Mouse (Mus musculus): ENCODE results near the gene Myadml2. TPM values are rescaled to one million over a fixed set of nuclear protein-coding genes. Genes with fewer than 3 reads are reported as not detected.
A peak's percentile ranks its signal among the peaks of the same experiment; 100 is the strongest.
"Not testable (repeated sequence)": the region's sequence is repeated elsewhere in the genome, so short reads cannot be mapped to it uniquely, and the experiment has no call there.

Gene Myadml2
- total RNA-seq, 2 experiments from 2014 or later = 3.9 to 8.7 TPM

DNA sequence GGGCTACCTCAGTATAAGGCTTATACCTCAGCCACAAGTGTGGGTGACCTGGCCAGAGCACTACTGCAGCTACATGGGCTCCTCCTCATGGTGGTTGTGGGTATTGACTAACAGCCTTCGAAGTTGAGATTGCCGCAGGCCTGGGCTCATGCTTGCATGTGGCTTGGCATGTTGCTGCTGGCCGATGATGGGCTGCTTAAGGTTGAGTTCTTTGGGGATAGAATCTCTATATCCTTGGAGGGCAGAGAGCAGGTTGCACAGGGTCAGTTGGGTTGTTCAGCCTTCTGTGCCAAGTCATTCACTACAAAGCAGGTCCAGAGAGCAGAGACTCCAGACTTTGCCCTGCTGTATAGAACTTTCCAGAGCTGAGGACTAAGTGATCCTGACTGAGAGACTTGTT lies 32.0 kb upstream of the Myadml2 start:
- H3K4me3 ChIP-seq = no peak overlapping the region
- no peak for DNase-seq (ENCODE audit: low spot score in 2 of 2)
- TF ChIP-seq CTCF (conservative IDR thresholded peaks at IDR 0.05) = peak; percentile 69
- no peak overlapping the region for H3K27ac ChIP-seq

DNA sequence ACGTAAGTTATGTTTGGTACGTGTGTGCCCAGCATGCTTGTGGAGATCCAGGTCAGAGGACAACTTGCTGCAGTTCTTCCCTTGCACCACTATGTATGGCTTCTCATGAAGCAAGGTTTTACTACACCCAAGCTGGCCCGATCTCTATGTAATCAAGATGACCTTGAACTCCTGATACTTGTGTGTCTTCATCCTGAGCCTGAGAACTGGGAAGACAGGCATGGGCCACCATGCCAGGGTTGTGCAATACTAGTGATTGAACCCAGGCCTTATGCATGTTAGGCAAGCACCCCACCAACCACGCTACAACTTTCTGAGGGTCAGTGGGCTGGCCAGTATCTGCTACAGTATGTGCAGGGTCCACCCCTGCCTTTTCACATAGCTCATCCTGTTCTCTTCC lies 29.0 kb upstream of the Myadml2 start:
- TF ChIP-seq CTCF (conservative IDR thresholded peaks at IDR 0.05) = no peak
- H3K27ac ChIP-seq = no peak overlapping the region
- H3K4me3 ChIP-seq = no peak overlapping the region
- DNase-seq (ENCODE audit: low spot score in 2 of 2) = no peak

DNA sequence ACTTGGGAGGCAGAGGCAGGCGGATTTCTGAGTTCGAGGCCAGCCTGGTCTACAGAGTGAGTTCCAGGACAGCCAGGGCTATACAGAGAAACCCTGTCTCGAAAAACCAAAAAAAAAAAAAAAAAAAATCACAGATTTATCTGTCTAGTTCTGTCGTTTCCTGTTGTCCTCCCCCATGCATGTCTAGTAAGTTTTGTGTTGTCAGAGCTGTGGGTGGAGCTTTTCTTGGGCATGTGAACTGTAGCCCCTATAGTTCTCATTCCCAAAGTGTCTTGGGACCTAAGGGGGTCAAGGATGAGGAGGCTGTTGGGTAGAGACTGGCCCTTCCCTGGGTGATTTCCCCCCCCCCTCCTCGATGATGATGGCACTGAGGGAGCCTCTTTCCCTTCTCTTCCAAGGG lies 27.9 kb upstream of the Myadml2 start:
- not testable (repeated sequence) for H3K27ac ChIP-seq; DNase-seq (ENCODE audit: low spot score in 2 of 2); H3K4me3 ChIP-seq

DNA sequence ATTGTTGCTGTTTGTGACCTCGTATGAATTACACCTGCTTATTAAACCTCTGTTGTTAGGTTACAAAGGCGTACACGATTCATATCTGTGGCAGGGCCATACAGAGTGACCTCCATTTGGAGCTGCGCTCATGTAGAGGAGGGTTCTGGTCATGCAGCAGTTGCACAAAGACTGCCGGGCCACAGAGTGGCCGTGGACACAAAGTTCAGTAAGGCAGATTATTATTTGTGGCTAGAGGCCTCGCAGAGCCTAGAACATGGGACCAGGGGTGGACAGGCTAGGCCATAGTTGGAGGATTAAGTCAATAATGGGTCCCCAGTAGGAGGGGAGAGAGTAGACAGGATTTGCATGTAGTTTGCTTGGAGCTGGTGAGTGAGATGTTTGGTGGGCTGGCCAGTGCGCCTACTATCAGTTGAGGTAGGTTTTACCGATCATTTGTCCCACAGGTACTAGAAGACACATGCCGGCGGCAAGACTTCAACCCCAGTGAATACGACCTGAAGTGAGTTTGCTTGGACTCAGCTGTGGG lies 25.7 kb upstream of the Myadml2 start:
- peak overlapping the region; percentile 79 for H3K4me3 ChIP-seq
- TF ChIP-seq CTCF (conservative IDR thresholded peaks at IDR 0.05) = no peak
- peak overlapping the region; percentile 95 for H3K27ac ChIP-seq
- DNase-seq (ENCODE audit: low spot score in 2 of 2) = no peak

DNA sequence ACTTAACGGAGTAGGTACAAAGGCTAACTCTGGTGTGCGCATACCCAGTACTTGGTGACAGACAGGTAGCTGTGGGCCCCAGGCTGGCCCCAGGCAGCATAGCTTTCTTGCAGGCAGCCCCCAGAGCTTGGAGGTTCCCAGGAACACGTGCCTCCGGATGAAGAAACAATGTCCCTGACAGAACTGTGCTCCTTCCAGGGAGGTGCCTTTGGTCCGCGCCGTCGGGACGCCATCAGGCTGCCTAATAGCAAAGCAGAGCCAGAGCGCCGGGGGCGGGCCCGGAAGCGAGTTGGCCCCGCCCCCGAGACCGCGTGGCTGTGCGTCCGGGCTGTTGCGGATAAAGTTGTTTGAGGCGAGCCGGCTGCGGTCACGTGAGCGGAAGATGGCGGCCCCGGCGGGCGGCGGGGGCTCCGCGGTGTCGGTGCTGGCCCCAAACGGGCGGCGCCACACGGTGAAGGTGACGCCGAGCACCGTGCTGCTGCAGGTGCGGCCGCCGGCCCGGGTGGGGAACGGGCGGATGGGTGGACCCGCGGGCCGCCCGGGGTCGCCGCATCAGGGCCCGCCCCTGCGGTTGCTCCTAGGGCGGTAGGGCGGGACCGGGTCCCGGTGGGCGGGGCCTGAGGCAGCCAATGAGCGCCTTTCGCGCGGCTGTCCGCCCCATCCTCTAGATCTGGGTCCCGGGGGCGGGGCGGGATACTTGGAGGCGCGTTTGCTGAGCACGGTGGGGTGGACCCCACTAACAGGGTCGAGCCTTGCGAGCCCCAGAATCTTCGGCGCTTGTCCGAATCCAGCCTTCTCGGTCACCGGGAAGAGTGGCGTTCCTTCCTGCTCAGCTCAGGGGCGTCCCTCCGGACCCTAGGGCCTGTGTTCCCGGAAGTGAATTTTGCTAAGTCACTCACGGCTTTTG lies 25.0 kb upstream of the Myadml2 start, which contains the start of gene Aspscr1:
Aspscr1 (plus strand) TSS at position 287 of the 907 bp plus-strand sequence.
- peak within 1 kb of the TSS; percentile 95 for H3K27ac ChIP-seq
- peak; percentile 90 to 91 for DNase-seq (ENCODE audit: low spot score in 2 of 2)
- peak within 1 kb of the TSS; percentile 79 for H3K4me3 ChIP-seq
- TF ChIP-seq CTCF (conservative IDR thresholded peaks at IDR 0.05) = 0 out of 2 replicates have a peak, but pooled peaks have one; percentile 8

DNA sequence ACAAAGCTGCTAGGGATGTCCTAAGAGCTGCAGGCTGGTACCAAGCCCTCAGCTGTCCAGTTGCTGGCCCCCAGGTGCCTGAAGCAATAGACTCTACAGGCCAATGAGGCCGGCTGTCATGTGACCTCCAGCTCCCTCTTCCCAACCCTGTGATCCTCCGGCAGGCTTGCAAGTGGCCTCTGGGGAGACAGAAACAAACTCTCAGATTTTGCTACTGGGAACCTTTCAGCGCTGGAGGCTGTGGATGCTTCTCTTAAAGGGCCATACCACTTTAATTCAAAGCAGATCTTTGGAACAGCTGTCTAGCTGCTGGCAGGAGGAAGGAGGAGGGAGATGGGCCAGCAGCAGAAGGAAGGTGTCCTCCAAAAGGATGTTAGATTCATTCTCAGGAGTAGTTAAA lies 18.7 kb upstream of the Myadml2 start:
- Histone ChIP-seq H3K4me3 (no peak overlapping the region), H3K27ac (no peak overlapping the region)
- no peak for DNase-seq (ENCODE audit: low spot score in 2 of 2)
- no peak for TF ChIP-seq CTCF (conservative IDR thresholded peaks at IDR 0.05)

DNA sequence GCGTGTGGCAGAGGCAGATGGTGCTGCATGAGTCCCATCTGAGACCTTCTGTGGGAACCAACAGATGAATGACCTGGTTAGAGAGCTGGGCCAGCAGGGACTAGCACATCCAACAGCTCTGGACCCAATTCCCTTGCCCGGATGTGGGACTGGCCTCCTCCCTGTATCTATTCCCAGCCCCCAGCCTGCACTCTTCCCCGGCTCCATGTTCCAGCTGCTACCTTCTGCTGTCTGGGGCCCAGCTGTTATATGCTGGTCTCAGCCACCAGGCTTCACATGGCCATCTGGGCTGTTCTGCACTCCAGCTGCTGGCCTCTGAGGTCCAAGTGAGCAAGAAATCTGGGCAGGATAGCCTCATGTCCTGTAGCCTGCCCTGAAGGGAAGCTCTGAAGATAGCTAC lies 17.4 kb upstream of the Myadml2 start:
- no peak for DNase-seq (ENCODE audit: low spot score in 2 of 2)
- no peak for TF ChIP-seq CTCF (conservative IDR thresholded peaks at IDR 0.05)
- Histone ChIP-seq H3K4me3 (no peak overlapping the region), H3K27ac (no peak overlapping the region)

DNA sequence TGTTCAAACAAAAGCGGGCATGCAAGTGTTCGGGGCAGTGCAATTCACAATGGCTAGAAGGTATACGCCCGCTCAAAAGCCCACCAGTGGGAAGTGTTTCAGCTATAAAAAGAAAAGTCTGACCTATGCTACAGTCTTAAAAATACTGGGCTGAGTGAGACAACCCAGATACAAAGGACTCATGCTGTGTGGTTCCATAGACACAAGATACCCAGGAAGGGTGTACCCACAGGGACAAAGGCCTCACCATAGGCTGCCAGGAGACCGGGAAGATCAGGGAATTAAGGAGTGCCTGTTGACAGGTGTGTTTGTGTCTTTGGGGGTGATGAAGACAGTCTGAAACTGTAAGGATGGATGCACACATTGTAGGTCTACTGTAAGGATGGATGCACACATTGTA lies 15.8 kb upstream of the Myadml2 start:
- Histone ChIP-seq H3K27ac (no peak overlapping the region), H3K4me3 (no peak overlapping the region)
- no peak for DNase-seq (ENCODE audit: low spot score in 2 of 2)
- no peak for TF ChIP-seq CTCF (conservative IDR thresholded peaks at IDR 0.05)

DNA sequence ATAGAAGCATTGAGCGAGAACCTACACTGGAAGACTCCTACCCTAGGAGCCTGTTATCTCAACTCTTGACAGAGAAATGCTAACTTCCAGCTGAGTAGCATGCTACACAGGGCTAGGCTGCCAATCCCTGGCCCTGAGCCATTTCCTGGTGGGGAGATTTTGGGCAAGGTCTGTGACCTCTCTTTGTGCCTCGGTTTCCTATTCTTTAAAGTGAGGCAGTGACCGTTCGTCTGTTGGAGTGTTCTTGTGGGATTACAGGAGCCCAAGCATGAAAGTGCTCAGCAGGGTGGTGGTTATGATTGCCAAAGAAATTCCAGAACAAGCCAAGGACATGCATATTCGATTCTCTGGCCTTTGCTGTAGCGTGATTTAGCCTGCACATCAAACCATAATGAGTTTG lies 14.8 kb upstream of the Myadml2 start:
- no peak overlapping the region for H3K4me3 ChIP-seq
- no peak overlapping the region for H3K27ac ChIP-seq
- no peak for DNase-seq (ENCODE audit: low spot score in 2 of 2)
- TF ChIP-seq CTCF (conservative IDR thresholded peaks at IDR 0.05) = no peak

DNA sequence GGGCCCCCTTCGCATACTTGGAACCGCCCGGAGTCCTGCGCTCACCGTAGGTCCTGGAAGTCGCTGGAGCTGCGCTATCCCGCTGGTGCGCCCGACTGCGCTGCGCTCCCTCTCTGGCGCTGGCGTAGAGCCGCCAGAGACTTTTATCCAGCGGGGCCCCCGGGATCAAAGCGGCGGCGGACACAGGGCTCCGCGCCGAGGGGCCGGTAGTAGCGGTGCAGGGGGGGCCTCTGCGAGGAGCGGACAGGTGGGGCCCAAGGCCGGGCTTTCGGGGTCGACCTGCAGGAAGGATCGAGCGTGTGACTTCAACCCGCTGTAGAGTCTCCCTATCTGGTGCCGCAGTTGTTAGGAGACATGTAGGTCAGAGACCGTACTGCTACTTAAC lies 13.1 kb upstream of the Myadml2 start, which contains the start of gene Notum:
Notum (minus strand) TSS at position 100 of the 385 bp plus-strand sequence.
- H3K27ac ChIP-seq = peak within 1 kb of the TSS; percentile 73
- H3K4me3 ChIP-seq = peak within 1 kb of the TSS; percentile 49
- no peak for DNase-seq (ENCODE audit: low spot score in 2 of 2)
- TF ChIP-seq CTCF (conservative IDR thresholded peaks at IDR 0.05) = no peak

DNA sequence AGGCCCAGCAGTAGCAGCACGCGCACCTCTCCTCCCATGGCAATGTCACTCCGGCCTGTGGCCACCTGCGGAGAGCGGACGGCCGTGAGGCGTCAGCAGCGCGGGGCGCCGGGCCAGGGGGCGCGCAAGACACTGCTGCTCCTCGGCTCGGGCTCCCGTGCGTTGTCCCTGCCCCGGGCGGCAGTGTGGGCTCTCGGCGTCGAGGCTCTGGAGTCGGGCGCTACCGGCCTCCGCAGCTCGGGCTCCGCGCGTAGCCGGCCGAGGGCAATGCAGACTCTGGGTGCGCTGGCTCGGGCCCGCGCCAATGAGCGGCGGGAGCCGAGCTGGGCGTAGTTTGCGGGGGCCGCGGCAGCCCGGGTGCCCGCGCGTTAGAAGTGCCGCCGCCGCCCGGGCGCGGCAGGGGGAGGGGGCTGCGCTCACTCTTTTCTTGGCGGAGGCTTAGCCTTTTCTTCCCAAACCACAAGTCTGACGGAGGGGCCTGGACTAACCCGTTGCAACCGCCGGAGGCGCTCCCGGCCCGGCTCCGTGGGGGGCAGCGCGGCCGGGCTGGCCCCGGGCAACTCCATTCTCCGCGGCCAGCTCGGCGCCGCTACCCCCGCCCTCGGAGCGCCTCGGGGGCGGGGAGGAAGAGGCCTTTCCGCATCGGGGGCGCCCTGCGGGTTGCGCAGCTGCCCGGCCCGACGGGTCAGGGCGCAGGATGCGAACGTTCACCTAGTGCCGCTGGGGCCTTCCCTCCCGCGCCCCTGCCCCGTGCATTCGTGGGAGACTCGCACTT lies 12.5 kb upstream of the Myadml2 start:
- TF ChIP-seq CTCF (conservative IDR thresholded peaks at IDR 0.05) = peak; percentile 67
- no peak for DNase-seq (ENCODE audit: low spot score in 2 of 2)
- Histone ChIP-seq H3K4me3 (peak overlapping the region; percentile 49), H3K27ac (peak overlapping the region; percentile 73)

DNA sequence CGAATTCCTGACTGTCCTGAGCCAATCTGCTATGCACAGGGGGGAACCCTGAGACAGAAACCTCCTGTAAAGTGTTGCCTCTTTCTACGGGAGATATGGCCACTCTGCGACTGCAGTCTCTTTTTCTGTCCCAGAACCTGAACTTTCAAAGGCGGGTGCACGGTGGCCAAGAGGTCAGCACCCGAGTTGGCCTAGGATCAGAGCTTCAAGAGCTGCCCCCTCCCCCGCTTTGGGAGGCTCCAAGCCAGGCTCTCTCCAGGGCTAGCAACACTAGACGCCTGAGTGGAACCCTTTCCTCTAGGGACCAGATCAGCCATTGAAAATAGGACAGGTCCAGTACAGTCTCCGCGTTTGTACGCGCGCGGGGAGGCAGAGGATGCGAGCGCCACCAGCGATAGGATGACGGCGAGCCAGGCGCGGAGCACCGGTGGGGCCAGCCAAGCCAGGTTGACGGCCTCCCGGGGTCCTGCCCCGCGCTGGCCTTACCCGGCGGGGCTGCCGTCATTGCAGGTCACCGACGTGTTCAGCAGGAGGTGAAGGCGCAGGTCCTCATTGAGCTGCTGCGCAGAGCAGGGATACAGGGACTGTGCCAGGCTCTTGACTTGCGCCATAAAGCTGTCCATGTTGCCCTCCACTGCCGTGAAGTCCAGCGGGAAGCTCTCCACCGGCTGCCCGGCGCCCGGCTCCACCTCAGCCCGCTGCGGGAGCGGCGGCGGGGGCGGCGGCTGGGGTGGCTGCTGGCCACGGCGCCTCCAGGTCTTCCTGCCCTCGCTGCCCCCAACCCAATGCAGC lies 11.7 kb upstream of the Myadml2 start:
- Histone ChIP-seq H3K27ac (peak overlapping the region; percentile 73), H3K4me3 (peak overlapping the region; percentile 49)
- DNase-seq (ENCODE audit: low spot score in 2 of 2) = no peak
- no peak for TF ChIP-seq CTCF (conservative IDR thresholded peaks at IDR 0.05)
